Mouse (Mus musculus) right cerebral cortex, adult 2 months (tissue): ENCODE measurements at regions not wholly inside any gene's neighbourhood (a gene's known extent, or its start where the extent isn't known, plus 50 kb on each side); places are given as distances from the start of the nearest gene placed in this dataset.

Experiments used
- DNase-seq, 2 experiments: peaks; one replicate each; pipeline ENCODE4 v3.0.0; 2021 to 2022; ENCODE audit warnings: low spot score in 2 of 2

DNA sequence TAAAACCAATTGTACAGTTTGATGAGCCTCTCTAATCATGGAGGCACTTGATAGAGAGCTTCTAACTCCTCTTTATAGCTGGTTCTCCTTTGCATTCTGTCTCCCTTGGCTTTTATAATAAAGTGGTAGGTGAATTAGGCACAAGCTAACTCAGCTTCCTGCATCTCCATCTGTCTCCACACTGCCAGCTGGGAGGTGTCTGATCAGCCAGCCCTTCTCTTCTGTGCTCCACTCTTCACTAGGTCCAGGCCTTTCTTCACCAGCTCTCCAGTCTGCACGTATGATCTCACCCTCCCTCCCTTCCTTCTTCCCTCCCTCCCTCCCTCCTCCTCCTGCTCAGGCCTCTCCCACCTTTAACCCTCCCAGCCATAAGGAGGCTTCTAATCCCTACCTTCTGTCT lies 136.2 kb downstream of the Rchy1 start:
- no peak for DNase-seq

DNA sequence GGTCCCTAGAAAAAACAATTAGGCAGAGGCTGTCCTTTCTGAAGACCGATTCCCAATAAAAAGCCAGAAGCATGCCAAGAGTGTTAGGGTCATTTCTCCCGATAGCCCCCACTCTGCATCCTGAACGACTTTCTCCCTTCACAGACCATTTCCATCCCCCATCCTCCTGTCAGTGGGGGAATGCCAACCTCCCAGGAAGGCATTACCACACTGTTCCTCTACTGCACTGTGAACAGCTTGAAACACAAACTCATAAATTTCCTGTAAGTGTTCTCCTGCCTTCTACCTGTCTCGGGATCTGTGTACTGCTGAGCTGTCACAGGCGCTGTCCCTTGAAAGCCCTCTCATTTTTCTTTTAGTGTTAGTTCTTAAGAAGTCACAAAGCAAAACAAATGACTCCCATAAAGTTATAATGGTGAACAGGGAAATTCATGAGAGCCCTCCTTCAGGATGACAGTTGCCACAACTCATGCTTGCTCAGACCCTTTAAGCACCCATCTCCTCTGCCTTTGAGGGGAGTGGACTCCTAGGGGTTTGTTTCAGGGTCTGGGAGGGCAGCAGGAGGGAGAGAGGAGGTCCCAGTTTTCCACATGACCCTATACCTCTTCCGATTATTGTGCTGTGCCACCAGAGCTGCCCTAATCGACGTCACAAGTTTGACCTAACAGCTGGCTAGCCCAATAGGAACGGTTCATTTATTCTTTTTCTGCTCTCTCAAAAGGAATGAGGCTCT lies 139.9 kb downstream of the Rchy1 start:
- DNase-seq, result no peak

DNA sequence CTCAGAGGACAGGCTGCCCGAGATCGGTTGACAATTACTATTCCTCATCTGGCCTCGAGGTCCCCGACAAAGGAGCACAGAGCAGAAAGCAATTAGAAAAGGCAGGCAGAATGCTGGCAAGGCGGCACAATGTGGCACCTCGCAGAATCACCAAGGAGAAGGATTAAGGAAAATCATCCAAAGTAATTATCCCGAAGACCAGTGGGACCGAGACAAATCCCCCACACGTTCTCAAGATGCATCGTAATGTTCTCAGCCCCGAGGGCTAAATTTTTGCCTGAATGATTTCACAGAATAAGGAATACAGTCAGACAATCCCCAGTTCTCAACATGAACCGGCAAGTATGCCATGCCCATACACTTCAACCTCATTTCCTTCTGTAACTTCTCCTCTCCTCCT lies 144.1 kb downstream of the Rchy1 start:
- no peak for DNase-seq

DNA sequence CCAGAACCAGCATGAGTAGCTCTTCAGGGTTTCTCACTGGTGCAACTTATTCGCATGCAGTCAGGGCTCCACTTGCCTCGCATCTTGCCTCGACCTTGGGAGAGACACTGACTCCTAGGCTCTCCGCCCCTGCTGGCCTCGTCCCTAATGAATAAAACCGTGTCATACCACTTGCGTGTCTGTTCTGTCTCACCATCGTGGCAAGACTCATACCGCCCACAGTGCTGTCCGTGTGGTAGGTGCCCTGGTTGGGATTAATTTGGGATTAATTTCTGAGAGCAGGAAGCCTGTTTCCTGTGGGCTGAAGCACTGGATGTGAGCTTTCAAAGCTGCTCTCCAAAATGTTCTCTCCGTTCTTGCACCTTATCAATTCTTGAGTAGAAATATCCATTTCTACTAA lies 144.7 kb downstream of the Rchy1 start:
- DNase-seq, result no peak

DNA sequence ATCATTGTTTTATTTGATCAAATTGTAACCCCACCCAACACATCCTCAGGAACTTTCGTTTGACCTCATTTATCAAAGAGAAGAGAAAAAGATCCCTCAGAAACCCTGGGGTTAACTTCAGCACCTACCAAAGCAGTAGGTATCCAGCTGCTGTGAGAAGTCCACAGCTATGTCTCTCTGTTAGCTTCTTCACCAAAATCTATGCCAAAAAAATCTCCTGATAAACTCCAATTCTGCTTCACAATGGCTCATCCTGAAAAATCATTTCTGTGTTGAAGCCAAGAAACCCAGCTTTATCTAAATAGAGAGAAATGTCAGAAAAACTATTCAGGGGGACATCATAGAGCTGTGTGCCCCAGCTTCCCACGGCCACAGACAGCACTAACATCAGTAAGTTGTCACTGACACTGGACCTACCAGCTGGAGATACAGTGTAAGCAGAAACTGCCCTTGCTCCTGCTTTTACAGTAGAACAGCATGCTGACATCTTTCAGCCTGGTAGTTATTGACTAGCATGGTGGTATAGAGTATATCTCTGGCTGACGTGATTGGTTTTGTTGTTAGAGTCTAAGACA lies 146.4 kb downstream of the Rchy1 start:
- DNase-seq, result no peak

DNA sequence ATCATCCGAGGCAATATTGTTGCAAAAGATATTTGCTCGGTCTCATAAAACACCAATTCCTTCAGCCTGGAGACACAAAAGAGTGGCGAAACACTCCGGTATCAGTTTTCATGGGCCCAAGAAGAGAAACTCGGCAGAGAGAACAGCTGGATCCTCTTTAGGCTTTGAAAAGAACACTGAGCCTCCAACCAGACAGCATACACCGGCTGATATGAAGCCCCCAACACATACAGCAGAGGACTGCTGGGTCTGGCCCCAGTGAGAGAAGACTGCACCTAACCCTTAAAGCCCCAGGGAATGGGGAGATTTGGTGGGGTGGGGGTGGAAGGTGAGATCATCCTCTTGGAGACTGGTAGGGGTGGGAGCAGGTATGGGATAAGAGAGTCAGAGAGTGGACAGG lies 147.9 kb downstream of the Rchy1 start:
- no peak for DNase-seq

DNA sequence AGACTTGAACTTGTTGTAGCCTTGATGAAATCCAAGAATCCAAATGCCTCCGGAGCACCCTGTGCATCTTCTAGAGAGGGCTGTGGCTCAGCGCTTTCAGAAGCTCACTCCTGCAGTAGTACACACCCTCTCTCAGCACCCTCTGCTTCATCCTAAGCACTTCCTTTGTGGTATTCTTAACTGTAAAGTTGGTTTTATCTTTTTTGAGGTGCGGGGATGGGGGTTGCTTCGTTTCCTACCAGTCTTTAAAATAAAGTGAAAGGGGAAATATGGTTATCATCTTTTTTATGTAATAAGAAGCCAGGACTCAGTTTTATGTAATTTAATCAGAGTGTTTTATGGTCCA lies 148.5 kb downstream of the Rchy1 start:
- DNase-seq, result no peak

DNA sequence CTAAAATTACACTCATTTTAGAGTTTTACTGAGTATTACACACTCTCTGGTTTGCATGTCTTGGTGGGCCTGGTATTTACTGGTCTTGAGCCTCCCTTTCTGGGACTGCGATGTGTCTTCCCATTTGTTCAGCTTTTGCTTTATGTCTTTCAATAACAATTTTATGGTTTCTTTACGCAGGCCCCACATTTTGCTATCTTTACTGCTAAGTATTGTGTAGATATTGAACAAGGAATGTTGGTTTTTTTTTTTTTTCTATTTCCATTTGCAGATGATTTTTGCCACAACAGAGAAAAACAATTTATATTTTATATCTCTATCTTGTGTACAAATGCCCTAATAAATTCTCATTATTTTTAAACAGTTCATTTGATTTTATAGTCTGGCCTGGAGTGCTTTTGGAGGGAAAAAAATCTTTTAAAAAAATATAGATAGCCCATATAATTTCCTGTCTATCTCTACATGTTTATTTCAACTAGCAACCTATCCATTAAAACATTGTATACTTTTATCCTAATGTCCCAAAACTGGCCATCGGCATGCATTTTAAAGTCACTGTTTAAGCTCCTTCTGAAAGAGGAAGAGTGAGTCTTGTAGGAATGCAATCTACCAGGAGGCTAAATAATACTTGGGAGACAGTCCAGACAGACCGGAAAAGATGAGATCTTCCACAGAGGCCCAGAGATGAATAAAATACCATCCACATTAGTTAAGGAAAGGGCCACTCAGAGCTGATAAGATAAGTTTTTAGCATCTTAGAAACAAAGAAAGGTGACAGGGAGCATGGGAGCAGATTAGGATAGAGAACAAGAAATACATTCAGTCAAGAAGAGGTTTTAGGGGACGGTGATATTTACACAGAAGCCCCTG lies 149.1 kb downstream of the Rchy1 start:
- DNase-seq, result no peak

DNA sequence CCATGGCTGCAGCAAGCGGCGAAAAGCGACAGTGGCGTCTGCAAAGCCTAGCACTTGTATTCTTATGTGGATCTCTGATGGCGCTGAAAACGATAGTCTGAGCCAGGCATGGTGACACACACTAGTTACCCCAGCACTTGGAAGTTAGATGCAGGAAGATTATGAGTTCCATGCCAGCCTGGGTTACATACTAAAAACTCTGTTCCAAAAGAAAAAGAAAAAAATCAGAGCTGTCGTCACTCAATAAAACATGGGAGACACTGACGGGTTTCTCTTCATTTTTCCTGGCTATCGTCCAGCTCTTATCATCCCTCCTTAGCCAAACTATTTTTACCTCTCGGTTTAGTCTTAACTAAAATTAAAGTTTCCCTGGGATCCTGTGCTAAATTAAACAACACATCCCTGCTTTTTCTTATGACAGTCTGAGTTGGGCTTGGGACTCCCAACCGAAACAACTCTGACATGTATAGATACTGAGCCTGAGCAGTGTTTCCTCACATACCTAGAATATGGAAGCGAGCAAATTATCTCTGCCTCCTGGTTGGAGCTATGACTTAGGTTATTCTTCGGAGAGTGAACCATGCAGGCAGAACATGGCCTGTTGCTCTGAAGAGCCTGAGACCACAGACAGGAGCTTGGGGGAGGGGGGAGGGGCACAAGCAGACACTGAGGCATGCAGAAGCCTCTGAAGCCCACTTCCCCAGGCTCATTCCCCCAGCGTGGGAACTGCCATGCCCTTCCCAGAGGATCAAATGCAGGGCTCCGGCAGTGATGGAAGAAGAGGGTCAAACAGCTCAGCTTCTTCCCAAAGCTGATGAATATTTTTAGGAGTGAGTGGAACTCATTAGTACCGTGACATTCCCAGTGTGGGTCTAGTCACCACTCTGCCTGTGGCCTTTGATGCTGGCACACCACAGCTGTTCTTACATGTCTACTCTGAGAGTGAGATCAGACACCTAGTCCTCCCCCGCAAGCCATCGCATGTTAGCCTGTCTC lies 155.5 kb downstream of the Rchy1 start:
- DNase-seq, result no peak

DNA sequence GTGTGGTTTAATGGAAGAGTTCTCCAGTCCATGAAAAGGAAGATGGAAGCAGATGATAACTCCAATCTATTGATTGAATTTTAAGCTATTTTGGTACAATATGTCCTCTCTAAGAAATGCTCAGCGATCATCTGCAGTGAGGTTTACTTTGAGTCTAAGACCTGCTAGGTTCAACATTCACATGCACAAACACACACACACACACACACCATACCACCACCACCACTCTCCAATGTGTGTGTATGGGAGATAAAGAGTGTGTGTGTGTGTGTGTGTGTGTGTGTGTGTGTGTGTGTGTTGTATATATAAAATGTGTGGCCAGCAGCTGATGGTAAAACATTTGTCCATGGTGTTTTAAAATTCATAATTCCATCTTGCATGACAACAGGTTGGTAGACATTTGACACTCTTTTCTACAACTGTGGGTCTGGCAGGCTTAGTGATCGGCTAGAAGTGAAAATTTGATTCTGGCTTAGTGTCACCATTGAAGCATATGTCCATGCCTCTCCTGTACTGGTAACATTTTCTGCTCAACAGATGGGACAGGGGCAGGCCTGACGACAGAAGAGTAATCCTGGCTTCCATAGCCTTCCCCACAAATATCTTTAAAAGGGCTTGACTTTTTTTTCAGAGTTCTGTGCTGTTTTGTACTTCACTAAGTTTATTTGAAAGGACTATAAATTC lies 161.4 kb downstream of the Rchy1 start:
- DNase-seq, result no peak

DNA sequence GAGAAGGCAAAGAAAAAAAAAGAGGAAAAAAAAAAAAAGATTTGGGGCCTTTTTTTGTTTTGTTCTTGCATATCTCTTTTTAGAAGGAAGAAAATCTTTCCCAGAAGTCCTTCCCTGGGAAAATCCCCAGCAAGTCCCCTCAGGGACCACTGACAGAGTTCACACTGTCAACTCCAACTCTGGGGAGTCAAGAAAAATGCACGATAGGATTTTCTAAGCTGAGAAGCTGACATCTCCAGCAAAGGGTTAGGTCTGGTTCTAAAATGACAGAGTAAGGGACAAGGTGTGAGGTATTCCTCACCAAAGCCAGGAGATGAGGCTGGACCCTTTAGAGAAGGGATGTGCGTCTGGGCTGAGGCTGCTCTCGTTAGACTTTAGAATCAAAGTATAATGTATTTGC lies 165.5 kb downstream of the Rchy1 start:
- DNase-seq, result no peak

DNA sequence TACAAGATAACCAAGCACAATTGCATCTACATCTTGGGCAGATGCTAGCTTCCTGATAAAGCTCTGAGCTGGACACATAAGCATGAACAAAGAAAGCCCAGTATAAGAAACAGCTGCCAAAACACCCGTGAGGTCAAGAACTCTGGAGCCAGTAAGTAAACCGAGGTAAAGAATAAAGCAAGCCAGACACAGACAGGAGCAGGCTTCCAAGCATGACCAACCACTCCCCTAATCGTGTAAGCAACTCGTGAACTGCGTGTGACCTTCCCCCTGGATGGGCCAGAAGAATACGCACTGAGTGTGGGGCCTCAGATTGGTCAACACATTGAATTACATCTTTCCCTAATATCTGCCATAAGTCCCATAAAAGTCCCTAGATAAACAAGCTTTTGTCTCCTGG lies 170.1 kb downstream of the Rchy1 start:
- DNase-seq, result no peak

DNA sequence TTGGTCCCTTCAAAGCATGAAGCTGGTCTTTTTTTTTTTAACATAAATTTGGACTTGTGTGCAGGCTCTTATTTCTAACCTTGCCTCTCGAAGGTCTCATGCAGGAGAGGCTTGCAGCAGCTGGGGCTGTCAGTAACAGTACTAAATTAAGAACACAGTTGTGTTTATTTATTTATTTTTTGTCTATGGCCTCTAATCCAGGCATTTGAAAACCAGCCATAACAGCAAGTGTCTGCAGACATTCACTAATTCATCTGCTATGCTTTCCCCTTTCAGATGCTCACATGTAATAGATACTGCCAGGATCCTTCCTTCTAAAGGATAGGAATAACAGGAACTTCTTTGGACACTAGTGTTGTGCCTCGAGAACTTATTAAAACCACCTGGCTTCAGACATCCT lies 172.5 kb downstream of the Rchy1 start:
- DNase-seq, result no peak

DNA sequence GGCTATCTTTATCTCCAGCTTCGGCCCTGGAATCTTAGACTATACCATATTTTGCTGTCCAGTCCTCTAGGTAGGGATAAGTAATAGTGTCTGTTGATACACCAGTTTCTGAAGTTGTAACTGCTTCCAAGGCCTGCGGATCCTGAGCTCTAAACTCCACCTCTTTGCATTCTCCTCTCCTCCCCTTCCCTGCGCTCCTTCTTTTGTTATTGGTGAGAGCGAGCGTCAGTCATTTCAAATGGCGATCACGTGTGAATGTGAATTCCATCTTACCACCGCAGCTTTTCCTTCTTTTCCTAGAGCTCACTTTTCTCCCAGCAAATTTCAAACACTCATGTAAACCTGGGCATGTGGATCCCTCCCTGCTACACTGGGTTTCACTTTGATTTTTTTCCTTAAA lies 178.9 kb downstream of the Rchy1 start:
- DNase-seq, result no peak

DNA sequence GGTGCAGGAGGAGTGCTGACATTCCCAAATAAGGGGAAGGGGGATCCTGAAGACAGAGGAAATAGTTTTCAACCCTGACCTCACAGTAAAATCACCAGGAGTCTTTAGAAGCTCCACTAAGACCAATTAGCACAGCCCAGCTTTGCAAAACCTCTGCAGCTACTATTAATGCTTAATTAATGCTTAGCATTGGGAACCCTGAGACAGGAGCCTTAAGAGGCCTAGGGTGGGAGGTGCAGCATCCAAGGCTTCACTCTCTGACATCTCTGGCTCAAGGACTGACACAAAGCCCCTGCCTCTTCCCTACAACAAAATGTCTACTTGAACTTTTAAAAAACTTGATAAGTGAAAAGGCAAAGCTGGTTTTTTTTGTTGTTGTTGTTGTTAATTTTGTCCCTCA lies 185.9 kb downstream of the Rchy1 start:
- no peak for DNase-seq

DNA sequence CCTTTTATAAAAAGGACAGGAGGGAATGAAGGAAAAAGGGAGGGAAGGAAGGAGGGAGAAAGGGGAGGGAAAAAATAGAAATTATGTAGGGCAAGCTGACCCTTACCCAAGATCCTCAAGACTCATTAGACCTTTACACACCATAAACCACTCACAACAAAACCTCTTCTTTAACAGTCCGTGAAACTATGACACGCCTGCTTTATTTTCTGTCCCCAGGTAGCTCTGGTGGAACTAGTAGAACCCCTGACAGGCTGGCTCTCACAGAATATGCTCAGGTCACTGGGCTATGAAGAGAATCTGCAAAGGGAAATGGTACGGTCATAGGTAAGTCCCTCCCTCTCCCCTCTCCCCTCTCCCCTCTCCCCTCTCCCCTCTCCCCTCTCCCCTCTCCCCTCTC lies 188.8 kb downstream of the Rchy1 start:
- DNase-seq, result no peak

DNA sequence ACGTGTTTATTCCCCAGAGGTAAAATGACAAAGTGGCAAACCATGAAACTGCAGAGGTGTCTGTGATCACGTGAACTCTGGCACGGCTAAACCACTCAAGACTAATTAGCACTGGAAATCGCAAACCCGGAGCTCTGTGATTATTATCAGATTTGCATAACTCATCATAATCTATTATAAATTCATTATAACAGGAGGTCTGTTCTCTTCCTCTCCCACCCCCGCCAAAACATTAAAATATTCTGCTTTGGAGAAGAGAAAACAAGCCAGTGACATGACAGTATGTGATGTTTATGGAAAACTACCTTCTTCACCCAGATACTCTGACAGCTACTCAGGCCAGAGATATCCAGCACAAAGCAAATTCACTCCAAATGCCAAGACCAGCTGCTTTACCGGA lies 195.0 kb downstream of the Rchy1 start:
- peak in 1 of 2 experiments; percentile 5 for DNase-seq

DNA sequence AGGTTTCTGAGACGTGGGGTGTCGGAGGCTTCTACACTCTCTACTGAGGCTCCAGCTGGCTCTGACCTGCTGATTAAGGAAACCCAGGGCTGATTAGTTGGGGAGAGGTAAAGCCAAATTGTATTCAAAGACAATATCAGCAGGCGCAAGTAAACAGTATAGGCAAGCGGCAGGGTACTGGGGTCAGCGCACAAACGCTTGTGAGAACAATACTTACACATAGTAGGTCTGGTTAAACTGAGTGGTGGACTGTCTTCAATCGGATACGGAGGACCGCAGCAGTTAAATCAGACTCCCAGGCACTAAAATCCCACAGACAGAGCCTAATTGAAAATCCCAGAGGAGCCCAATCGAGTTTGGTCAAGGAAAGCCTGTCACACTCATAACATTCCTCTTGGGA lies 195.8 kb downstream of the Rchy1 start:
- DNase-seq, result no peak

DNA sequence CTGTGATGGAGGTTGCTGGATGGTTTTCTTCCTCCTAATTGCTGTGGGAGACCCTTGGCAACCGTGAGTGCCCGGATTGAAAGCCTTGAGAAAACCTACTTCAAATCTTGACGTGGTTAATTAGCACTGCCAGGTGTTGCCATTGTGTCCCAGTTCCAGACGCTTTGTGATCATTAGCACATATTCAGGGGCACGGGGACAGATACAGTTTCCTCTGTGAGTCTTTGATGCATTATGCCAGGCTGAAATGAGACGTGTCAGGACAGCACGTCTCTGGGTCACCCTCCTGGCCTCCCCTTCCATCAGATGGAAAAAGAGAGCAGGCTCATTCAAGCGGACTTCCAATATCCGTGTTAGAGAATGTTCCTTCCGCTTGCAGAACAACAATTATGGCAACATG lies 198.2 kb downstream of the Rchy1 start:
- no peak for DNase-seq

DNA sequence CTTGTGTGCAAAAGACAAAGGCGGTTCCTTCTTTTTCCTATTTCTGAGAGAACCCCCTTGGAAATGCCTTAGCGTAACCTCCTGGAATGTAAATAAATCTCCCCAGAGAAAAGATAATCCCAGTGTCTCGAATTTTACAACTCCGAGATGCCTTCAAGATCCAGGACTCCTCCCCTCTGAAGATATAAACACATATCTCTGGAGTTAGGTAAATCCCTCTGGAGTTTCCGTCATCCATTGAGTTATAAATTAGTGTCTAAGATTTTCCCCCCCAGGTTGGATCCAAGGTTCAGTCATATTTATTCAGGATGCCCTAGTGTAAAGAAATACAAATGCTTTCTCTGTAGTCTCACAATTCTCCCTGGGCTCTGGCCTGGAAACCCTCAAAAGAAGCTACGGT lies 200.3 kb downstream of the Rchy1 start:
- DNase-seq, result no peak

DNA sequence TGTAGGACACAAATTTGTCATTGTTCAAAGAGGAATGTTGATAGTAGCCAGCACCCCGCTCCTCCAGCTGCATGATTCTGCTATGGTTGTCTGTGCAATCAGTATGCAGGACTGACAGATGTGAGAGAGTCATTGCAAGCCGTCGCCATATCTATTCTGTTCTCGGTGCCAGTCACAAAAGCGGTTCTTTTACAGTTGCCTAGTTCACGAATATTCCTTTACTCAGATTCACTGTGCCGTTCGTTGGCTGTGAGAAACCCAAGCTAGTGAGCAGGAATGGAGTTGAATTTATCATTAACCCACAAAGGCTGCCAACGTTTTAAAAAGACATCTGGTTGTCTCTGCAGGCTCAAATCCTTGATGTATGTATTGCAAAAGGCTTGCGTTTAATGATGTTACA lies 206.9 kb downstream of the Rchy1 start:
- no peak for DNase-seq
